Mouse (Mus musculus): Measurements from ENCODE around the gene Pus7. TPM values are rescaled to one million over a fixed set of nuclear protein-coding genes. Genes with fewer than 3 reads are reported as not detected.

The Pus7 gene
- polyA plus RNA-seq (2014; fragmentation: Nextera tagmentation; extraction: Ambion mirVana): 31.5 and 34.7 TPM in 2 replicates

- under 1% methylated on average over 82 of the region's 86 CpGs for WGBS
- H3K4me1 ChIP-seq (replicated peaks; ENCODE audit: control insufficient read depth, insufficient read depth, low read length): peaks cover 4% of the 10 kb centered on the region; the same call in 1 of the 2 replicates
- H3K36me3 ChIP-seq (ENCODE audit: control insufficient read depth, insufficient read depth, low read length): no peaks in the 10 kb centered on the region
- peak within 1 kb of the TSS; percentile 74 for H3K4me2 ChIP-seq (ENCODE audit: low read depth, low read length, severe bottlenecking)
- no peaks in the 10 kb centered on the region; the same call in 1 of the 2 replicates for H3K9me3 ChIP-seq (ENCODE audit: control insufficient read depth, low read length)
- peak within 1 kb of the TSS; percentile 84 for H3K4me3 ChIP-seq (ENCODE audit: low read depth, low read length)
- H3K27ac ChIP-seq (ENCODE audit: low read depth, low read length): no peak within 1 kb of the TSS
- peak; percentile 92 for ATAC-seq (replicated peaks; ENCODE audit: low FRiP score)
- DNase-seq (ENCODE audit: low spot score): peak; percentile 93
- H3K27me3 ChIP-seq (ENCODE audit: control insufficient read depth, insufficient read depth, low read length): no peaks in the 10 kb centered on the region
- H3K9ac ChIP-seq (ENCODE audit: low read length): peak within 1 kb of the TSS; percentile 82
These were observed at the start of gene Pus7 for GRCm38 (mm10) chr5:23782931-23783877. Pus7 (minus strand) TSS chr5:23783711.

DNA sequence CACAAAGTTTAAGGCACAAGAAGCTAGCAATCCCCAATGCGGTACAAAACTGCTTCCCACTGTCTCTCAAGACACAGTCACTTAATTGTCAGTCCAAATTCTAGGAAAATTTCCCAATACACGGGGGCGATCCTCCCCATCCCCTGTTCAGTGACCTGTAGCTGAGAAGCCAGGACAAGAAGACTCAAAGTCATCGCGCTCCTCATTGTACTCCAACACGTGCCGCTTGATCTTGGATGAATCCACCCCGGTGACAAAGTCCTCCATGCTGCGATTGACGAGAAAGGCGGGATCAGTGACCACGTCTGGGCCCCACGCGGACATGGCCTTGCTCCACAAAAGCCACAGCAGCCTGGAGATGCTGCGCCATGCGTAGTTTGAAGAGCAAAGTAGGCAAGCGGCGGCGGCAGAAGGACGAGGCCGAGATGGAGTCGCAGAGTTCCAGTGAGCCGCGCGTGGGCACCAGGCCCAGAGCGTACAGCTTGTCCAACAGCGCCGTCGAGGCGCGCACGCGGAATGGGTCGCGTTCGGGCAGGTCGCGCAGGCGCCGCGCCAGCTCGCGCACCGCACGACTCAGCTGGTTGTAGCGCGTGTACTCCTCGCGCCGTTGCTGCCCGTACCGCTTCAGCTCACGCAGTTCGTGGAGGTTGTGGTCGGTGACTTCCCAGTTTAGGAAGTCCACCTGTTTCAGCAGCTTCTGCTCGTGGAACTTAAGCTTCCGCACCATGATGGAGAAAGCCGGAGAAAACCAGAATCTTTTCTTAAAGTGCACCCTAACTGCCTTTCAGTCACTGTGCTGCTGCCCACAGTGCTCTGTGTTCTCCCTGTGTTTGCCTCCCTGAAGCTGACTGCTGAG lies 47.6 kb upstream of the Pus7 start:
- peak overlapping the region; percentile 3; the same call in 1 of the 2 replicates for H3K4me2 ChIP-seq (ENCODE audit: low read depth, low read length, severe bottlenecking)
- H3K4me1 ChIP-seq (replicated peaks; ENCODE audit: control insufficient read depth, insufficient read depth, low read length): no peaks in the 10 kb centered on the region
- H3K4me3 ChIP-seq (ENCODE audit: low read depth, low read length): no peak overlapping the region
- no peaks in the 10 kb centered on the region for H3K36me3 ChIP-seq (ENCODE audit: control insufficient read depth, insufficient read depth, low read length)
- DNase-seq (ENCODE audit: low spot score) (no peak), ATAC-seq (replicated peaks; ENCODE audit: low FRiP score) (no peak)
- 42% methylated on average over 58 of the region's 58 CpGs for WGBS
- peaks cover 7% of the 10 kb centered on the region for H3K27me3 ChIP-seq (ENCODE audit: control insufficient read depth, insufficient read depth, low read length)
- no peaks in the 10 kb centered on the region for H3K9me3 ChIP-seq (ENCODE audit: control insufficient read depth, low read length)
- no peak overlapping the region for H3K27ac ChIP-seq (ENCODE audit: low read depth, low read length)
- H3K9ac ChIP-seq (ENCODE audit: low read length): no peak overlapping the region

GRCm38 (mm10) chr5:23826321-23827004 lies 43.0 kb upstream of the Pus7 start:
- H3K27me3 ChIP-seq (ENCODE audit: control insufficient read depth, insufficient read depth, low read length): peaks cover 3% of the 10 kb centered on the region
- ATAC-seq (replicated peaks; ENCODE audit: low FRiP score) (no peak), DNase-seq (ENCODE audit: low spot score) (peak; percentile 82)
- no peak overlapping the region for H3K27ac ChIP-seq (ENCODE audit: low read depth, low read length)
- no peak overlapping the region for H3K4me3 ChIP-seq (ENCODE audit: low read depth, low read length)
- no peak overlapping the region for H3K4me2 ChIP-seq (ENCODE audit: low read depth, low read length, severe bottlenecking)
- H3K9ac ChIP-seq (ENCODE audit: low read length): no peak overlapping the region
- H3K4me1 ChIP-seq (replicated peaks; ENCODE audit: control insufficient read depth, insufficient read depth, low read length): no peaks in the 10 kb centered on the region
- no peaks in the 10 kb centered on the region for H3K36me3 ChIP-seq (ENCODE audit: control insufficient read depth, insufficient read depth, low read length)
- H3K9me3 ChIP-seq (ENCODE audit: control insufficient read depth, low read length): no peaks in the 10 kb centered on the region
- WGBS: 40% methylated on average over 11 of the region's 11 CpGs

GRCm38 (mm10) chr5:23824171-23824733 lies 40.7 kb upstream of the Pus7 start:
- 84% methylated on average over 8 of the region's 8 CpGs for WGBS
- no peaks in the 10 kb centered on the region for H3K27me3 ChIP-seq (ENCODE audit: control insufficient read depth, insufficient read depth, low read length)
- H3K4me2 ChIP-seq (ENCODE audit: low read depth, low read length, severe bottlenecking): no peak overlapping the region

DNA sequence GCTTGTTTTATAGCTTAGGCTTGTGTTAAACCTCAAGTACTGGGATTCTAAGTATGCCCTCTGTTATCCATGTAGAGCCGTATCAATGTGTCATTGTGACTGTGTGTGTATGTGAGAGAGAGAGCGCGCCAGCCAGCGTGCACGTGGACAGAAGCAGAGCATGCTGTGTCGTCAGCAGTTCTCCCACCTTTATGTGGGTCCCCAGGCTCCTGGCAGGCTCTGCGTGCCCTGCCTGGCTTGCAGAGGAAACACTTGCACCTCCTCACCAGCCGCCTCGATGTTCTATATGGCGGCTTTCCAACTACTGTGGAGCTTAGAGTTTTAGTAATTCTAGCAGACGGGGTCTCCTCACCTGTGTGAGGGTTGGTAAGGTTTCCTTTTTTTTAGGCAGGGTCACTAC lies 38.8 kb upstream of the Pus7 start:
- DNase-seq (ENCODE audit: low spot score) (no peak), ATAC-seq (replicated peaks; ENCODE audit: low FRiP score) (no peak)
- Histone ChIP-seq H3K27ac (ENCODE audit: low read depth, low read length) (no peak overlapping the region), H3K4me1 (replicated peaks; ENCODE audit: control insufficient read depth, insufficient read depth, low read length) (no peaks in the 10 kb centered on the region), H3K4me3 (ENCODE audit: low read depth, low read length) (no peak overlapping the region), H3K9me3 (ENCODE audit: control insufficient read depth, low read length) (no peaks in the 10 kb centered on the region), H3K36me3 (ENCODE audit: control insufficient read depth, insufficient read depth, low read length) (no peaks in the 10 kb centered on the region), H3K4me2 (ENCODE audit: low read depth, low read length, severe bottlenecking) (no peak overlapping the region), H3K27me3 (ENCODE audit: control insufficient read depth, insufficient read depth, low read length) (no peaks in the 10 kb centered on the region), H3K9ac (ENCODE audit: low read length) (no peak overlapping the region)
- 84% methylated on average over 11 of the region's 11 CpGs for WGBS

More at GRCm38 (mm10) chr5:23824171-23824733, 40.7 kb upstream of the Pus7 start:
- H3K4me1 ChIP-seq (replicated peaks; ENCODE audit: control insufficient read depth, insufficient read depth, low read length): no peaks in the 10 kb centered on the region
- no peak for DNase-seq (ENCODE audit: low spot score)
- H3K27ac ChIP-seq (ENCODE audit: low read depth, low read length): no peak overlapping the region
- no peak overlapping the region for H3K9ac ChIP-seq (ENCODE audit: low read length)
- H3K36me3 ChIP-seq (ENCODE audit: control insufficient read depth, insufficient read depth, low read length): no peaks in the 10 kb centered on the region
- no peak overlapping the region for H3K4me3 ChIP-seq (ENCODE audit: low read depth, low read length)
- no peaks in the 10 kb centered on the region for H3K9me3 ChIP-seq (ENCODE audit: control insufficient read depth, low read length)
- no peak for ATAC-seq (replicated peaks; ENCODE audit: low FRiP score)

- no peak overlapping the region for H3K4me3 ChIP-seq (ENCODE audit: low read depth, low read length)
- no peak overlapping the region for H3K4me2 ChIP-seq (ENCODE audit: low read depth, low read length, severe bottlenecking)
- DNase-seq (ENCODE audit: low spot score) (no peak), ATAC-seq (replicated peaks; ENCODE audit: low FRiP score) (no peak)
- H3K9ac ChIP-seq (ENCODE audit: low read length): no peak overlapping the region
- no peaks in the 10 kb centered on the region for H3K27me3 ChIP-seq (ENCODE audit: control insufficient read depth, insufficient read depth, low read length)
- no peak overlapping the region for H3K27ac ChIP-seq (ENCODE audit: low read depth, low read length)
- H3K4me1 ChIP-seq (replicated peaks; ENCODE audit: control insufficient read depth, insufficient read depth, low read length): no peaks in the 10 kb centered on the region
- 94% methylated on average over 15 of the region's 15 CpGs for WGBS
- H3K36me3 ChIP-seq (ENCODE audit: control insufficient read depth, insufficient read depth, low read length): peaks cover 6% of the 10 kb centered on the region
- H3K9me3 ChIP-seq (ENCODE audit: control insufficient read depth, low read length): no peaks in the 10 kb centered on the region; the same call in 1 of the 2 replicates
These were observed 33.2 kb upstream of the Pus7 start for GRCm38 (mm10) chr5:23816681-23817080.

DNA sequence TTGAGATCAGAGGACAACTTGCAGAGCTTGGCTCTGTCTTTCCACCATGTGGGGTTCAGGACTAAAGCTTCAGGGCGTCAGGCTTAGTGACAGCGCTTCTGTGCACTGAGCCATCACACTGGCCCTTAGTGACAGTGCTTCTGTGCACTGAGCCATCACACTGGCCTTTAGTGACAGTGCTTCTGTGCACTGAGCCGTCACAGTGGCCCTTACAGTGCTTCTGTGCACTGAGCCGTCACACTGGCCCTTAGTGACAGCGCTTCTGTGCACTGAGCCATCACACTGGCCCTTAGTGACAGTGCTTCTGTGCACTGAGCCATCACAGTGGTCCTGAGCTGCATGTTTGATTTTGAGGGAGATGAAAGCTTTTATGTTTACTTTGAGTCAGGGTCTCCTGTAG lies 31.3 kb upstream of the Pus7 start:
- Histone ChIP-seq H3K27me3 (ENCODE audit: control insufficient read depth, insufficient read depth, low read length) (no peaks in the 10 kb centered on the region), H3K4me2 (ENCODE audit: low read depth, low read length, severe bottlenecking) (no peak overlapping the region), H3K4me3 (ENCODE audit: low read depth, low read length) (no peak overlapping the region), H3K27ac (ENCODE audit: low read depth, low read length) (no peak overlapping the region), H3K36me3 (ENCODE audit: control insufficient read depth, insufficient read depth, low read length) (peaks cover 6% of the 10 kb centered on the region), H3K9me3 (ENCODE audit: control insufficient read depth, low read length) (no peaks in the 10 kb centered on the region; the same call in 1 of the 2 replicates), H3K4me1 (replicated peaks; ENCODE audit: control insufficient read depth, insufficient read depth, low read length) (no peaks in the 10 kb centered on the region), H3K9ac (ENCODE audit: low read length) (no peak overlapping the region)
- ATAC-seq (replicated peaks; ENCODE audit: low FRiP score) (no peak), DNase-seq (ENCODE audit: low spot score) (no peak)
- 60% methylated on average over 5 of the region's 5 CpGs for WGBS

- 91% methylated on average over 2 of the region's 2 CpGs for WGBS
- Histone ChIP-seq H3K36me3 (ENCODE audit: control insufficient read depth, insufficient read depth, low read length) (no peaks in the 10 kb centered on the region; the same call in 1 of the 2 replicates), H3K9me3 (ENCODE audit: control insufficient read depth, low read length) (no peaks in the 10 kb centered on the region), H3K4me2 (ENCODE audit: low read depth, low read length, severe bottlenecking) (no peak overlapping the region), H3K4me1 (replicated peaks; ENCODE audit: control insufficient read depth, insufficient read depth, low read length) (peaks cover 2% of the 10 kb centered on the region; the same call in 1 of the 2 replicates), H3K4me3 (ENCODE audit: low read depth, low read length) (no peak overlapping the region), H3K27ac (ENCODE audit: low read depth, low read length) (no peak overlapping the region), H3K27me3 (ENCODE audit: control insufficient read depth, insufficient read depth, low read length) (no peaks in the 10 kb centered on the region), H3K9ac (ENCODE audit: low read length) (no peak overlapping the region)
- ATAC-seq (replicated peaks; ENCODE audit: low FRiP score): no peak
- DNase-seq (ENCODE audit: low spot score): peak; percentile 11
These were observed 9.2 kb upstream of the Pus7 start for GRCm38 (mm10) chr5:23792726-23793125.
